Mouse (Mus musculus) layer of hippocampus, adult 2 months (tissue): ENCODE results near the gene Dll3. TPM values are rescaled to one million over a fixed set of nuclear protein-coding genes. Genes with fewer than 3 reads are reported as not detected.
"Not testable (repeated sequence)": the region's sequence is repeated elsewhere in the genome, so short reads cannot be mapped to it uniquely, and the experiment has no call there.

Experiments used
- DNase-seq, 2 experiments: peaks; one replicate each; pipeline ENCODE4 v3.0.0; 2022; ENCODE audit warnings: low spot score in 2 of 2
- H3K27ac ChIP-seq: fragments of 200-600 bp; 2 replicates; pipeline ENCODE4 v1.8.1; 2022
- H3K4me3 ChIP-seq: fragments of 200-600 bp; 2 replicates; pipeline ENCODE4 v1.8.1; 2022; ENCODE audit warnings: mild to moderate bottlenecking
- CTCF ChIP-seq: fragments of 200-600 bp; conservative IDR thresholded peaks from 2 replicates; pipeline ENCODE4 v1.8.1; 2022; ENCODE audit warnings: antibody characterized with exemption, mild to moderate bottlenecking, moderate library complexity
- total RNA-seq, 2 experiments: library from RNA; stranded (reverse); gene quantifications; 2 replicates each; pipeline ENCODE4 v1.2.3; 2021

Gene Dll3
- total RNA-seq, 2 experiments from 2014 or later = 1.8 to 1.9 TPM

DNA sequence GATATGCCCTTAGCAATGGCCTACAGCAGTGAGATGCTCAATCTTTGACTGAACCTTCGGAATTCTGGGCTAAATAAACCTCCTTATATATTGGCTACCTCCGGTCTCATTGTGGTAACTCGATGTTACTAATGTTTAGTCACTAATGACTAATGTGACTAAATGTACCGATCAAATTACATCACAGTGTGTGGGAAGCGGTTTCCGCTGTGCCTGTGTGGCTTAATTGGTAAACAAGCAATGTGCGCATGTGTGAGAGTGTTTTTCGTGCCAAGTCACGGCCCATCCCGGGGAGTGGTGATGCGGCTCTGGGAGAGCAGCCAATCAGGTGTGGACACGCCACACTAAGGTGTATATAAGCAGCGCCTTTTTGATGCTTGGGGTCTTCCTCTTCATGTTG lies 36.6 kb downstream of the Dll3 start:
- no peak for TF ChIP-seq CTCF

DNA sequence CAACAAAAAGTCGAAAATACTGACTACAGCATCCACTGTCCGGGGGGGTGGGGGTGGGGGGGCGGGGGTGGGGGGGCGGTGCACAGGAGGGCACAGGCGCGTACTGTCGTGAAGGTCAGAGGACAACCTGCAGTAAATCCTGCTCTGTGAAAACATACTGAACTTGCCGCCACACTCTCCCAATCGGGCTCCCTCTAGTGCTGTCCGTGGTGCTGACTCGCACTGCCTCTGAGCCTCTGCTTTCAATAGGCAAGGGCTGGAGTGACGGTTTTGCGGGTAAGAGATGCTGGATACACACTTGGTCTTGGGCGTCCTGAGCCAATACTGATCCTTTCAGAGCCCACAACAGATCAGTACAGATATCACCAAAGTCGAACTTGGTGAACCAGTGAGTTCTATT lies 38.3 kb downstream of the Dll3 start:
- peak in 1 of 2 experiments; percentile 33 for DNase-seq
- peak; percentile 53 for TF ChIP-seq CTCF
- Histone ChIP-seq H3K4me3 (no peak overlapping the region), H3K27ac (no peak overlapping the region)

More for the DNA sequence above, 36.6 kb downstream of the Dll3 start:
- DNase-seq = no peak
- H3K27ac ChIP-seq = no peak overlapping the region
- H3K4me3 ChIP-seq = no peak overlapping the region

DNA sequence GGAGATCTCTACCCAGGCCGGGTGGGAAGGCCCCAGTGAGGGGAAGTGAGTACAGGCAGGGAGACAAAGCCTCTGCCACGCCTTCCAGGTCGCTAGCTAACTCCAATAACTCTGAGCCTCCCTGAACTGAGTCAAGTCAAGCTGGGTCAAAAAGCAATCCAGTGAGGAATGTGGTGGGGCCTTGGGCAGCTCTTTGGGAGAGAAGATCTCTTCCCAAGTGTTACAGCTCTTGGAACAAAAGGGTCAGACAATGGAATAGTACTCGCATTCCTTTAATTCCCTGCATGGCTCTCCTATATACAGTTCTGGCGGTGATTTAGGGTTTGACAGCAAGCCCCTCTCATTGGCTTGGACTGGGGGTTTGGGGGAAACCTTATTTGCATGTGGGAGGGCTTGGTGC lies 39.2 kb downstream of the Dll3 start:
- no peak overlapping the region for H3K4me3 ChIP-seq
- no peak for TF ChIP-seq CTCF
- no peak for DNase-seq
- H3K27ac ChIP-seq = no peak overlapping the region

DNA sequence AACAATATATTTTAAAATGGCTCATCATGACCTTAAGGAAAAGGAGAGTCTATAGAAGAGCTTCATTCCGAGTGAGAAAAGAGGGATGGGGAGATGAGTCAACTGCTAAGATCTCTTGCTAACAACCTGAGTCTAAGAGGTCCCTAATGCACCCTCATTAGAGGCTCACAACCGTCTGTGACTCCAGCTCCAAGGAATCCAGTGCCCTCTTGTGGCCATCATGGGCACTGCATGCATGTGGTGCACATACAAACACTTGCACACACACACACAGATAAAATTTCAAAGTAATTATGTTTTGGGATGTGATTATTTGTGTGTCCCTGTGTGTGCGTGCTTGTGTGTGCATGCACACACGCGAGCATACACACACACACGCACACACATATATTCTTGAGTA lies 46.6 kb downstream of the Dll3 start:
- Histone ChIP-seq H3K27ac (no peak overlapping the region), H3K4me3 (no peak overlapping the region)
- TF ChIP-seq CTCF = peak; percentile 53
- no peak for DNase-seq

DNA sequence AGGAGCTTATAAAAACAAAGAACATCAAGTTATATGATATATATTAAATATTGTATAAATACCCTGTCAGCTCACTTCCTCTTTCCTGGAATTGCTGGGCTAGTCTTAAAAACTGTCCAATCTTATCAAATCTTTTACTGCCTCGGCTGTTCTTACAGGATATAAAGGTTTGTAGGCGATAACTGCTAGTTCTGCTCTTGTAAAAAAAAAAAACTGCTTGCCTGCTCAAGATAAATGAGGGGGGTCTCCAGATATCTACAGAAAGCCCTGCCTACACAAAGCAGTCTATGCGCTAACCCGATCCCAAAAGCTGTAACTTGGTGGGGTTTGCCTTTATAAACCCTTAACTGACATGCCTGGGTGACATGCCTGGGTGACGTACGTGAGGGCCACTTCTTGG lies 47.4 kb downstream of the Dll3 start:
- DNase-seq = no peak
- Histone ChIP-seq H3K4me3 (no peak overlapping the region), H3K27ac (no peak overlapping the region)
- no peak for TF ChIP-seq CTCF

DNA sequence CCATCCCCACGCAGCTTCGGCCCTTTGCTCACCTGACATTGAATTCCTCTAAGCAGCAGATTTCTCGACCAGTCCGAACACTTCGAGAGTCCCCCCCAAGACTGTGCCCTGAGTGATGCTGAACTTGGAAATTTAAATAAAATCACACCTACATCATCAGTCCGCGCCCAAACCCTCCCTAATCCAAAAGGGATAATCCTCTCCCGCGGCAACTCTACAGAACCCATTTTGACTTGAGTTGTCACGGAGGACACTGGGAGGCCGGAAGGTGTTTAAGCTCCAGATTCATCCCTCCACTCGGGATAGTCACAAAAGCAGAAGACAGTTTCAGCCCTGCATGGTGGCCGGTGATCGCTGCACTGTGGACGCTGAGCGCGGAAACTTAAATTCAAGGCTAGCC lies 50.1 kb downstream of the Dll3 start:
- Histone ChIP-seq H3K27ac (no peak overlapping the region), H3K4me3 (no peak overlapping the region)
- no peak for TF ChIP-seq CTCF

DNA sequence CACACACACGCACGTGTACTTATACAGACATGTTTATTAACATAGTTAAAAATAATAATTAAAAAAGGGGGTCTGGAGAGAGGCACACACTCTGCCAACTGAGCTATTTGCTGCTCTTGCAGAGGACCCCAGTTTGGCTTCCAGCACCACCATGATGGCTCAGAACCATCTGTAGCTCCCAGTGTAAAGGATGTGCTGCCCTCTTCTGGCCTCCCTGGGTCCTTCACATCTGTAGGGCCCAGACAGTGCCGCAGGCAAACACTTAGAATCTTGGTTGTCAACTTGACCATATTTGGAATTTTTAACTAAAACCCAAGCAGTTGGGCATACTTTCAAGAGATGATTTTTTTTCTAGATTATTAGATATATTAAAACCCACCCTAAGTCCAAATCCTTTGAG lies 53.1 kb downstream of the Dll3 start:
- 0 out of 2 replicates have a peak, but pooled peaks have one; percentile 6 for TF ChIP-seq CTCF
- H3K27ac ChIP-seq = no peak overlapping the region
- no peak for DNase-seq
- H3K4me3 ChIP-seq = no peak overlapping the region

More for the DNA sequence above, 50.1 kb downstream of the Dll3 start:
- no peak for DNase-seq

DNA sequence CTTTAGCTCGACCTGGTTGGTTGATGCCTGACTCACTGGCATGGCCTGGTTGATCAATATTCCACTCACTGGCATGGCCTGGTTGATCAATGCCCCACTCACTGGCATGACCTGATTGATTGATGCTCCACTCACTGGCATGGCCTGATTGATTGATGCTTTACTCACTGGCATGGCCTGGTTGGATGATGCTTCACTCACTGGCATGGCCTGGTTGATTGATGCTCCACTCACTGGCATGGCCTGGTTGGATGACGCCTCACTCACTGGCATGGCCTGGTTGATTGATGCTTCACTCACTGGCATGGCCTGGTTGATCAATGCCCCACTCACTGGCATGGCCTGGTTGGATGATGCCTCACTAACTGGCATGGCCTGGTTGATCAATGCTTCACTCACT lies 58.1 kb downstream of the Dll3 start:
- not testable (repeated sequence) for H3K27ac ChIP-seq, H3K4me3 ChIP-seq, DNase-seq

Other genes with a start within 250 kb of the Dll3 start
- 1 to 10 TPM in 1 of 2 experiments, under 1 TPM in 1; 0.95 to 1.2 TPM for gene Fcgbp, start 231.0 kb downstream of the Dll3 start, total RNA-seq
- under 1 TPM in 1 of 2 experiments, not detected in 1; 0.05 TPM for gene 9530053A07Rik, start 172.8 kb downstream of the Dll3 start, total RNA-seq
- 10 to 100 TPM; 51.7 to 52.3 TPM for gene Fbl, start 132.5 kb downstream of the Dll3 start, total RNA-seq
- gene Dyrk1b, start 122.8 kb downstream of the Dll3 start, total RNA-seq = 10 to 100 TPM; 44.7 to 46.9 TPM
- 10 to 100 TPM; 58.3 to 59.0 TPM for gene Eid2, start 34.4 kb downstream of the Dll3 start, total RNA-seq
- gene Eid2b, start 24.5 kb downstream of the Dll3 start, total RNA-seq = 10 to 100 TPM; 34.3 to 37.5 TPM
- gene Selenov, start 11.1 kb downstream of the Dll3 start, total RNA-seq = under 1 TPM; 0.38 to 0.79 TPM
- gene Timm50, start 9.8 kb upstream of the Dll3 start, total RNA-seq = 10 to 100 TPM; 37.8 to 38.5 TPM
- 100 to 1,000 TPM; 117 to 123 TPM for gene Supt5, start 36.5 kb upstream of the Dll3 start, total RNA-seq
- 100 to 1,000 TPM; 490 to 496 TPM for gene Rps16, start 48.4 kb upstream of the Dll3 start, total RNA-seq
- gene Plekhg2, start 70.4 kb upstream of the Dll3 start, total RNA-seq = 1 to 10 TPM; 5.9 to 6.8 TPM
- 1 to 10 TPM; 2.0 to 3.2 TPM for gene Zfp36, start 78.0 kb upstream of the Dll3 start, total RNA-seq
- gene Med29, start 90.5 kb upstream of the Dll3 start, total RNA-seq = 10 to 100 TPM; 17.7 to 18.7 TPM
- 10 to 100 TPM; 68.4 to 79.0 TPM for gene Paf1, start 90.7 kb upstream of the Dll3 start, total RNA-seq
- gene Gmfg, start 135.2 kb upstream of the Dll3 start, total RNA-seq = 1 to 10 TPM in 1 of 2 experiments, under 1 TPM in 1; 0.86 to 2.3 TPM
- gene Lrfn1, start 149.7 kb upstream of the Dll3 start, total RNA-seq = 10 to 100 TPM; 69.1 to 79.8 TPM
- not detected for gene Ifnl2, start 208.2 kb upstream of the Dll3 start, total RNA-seq
- not detected for gene Ifnl3, start 220.6 kb upstream of the Dll3 start, total RNA-seq
- not detected for gene Sycn, start 238.6 kb upstream of the Dll3 start, total RNA-seq
- under 1 TPM; 0.23 to 0.47 TPM for gene Nccrp1, start 245.0 kb upstream of the Dll3 start, total RNA-seq